Mouse (Mus musculus) urinary bladder, postnatal 36 days (tissue): ENCODE measurements around the gene Cachd1.

ENCODE experiments used
- DNase-seq, 2 experiments: peaks; one replicate each; pipeline ENCODE4 v3.0.0; 2022; ENCODE audit warnings: low spot score in 2 of 2, mixed read lengths in 1 of 2

Gene Cachd1

GRCm38 (mm10) chr4:101062146-101062545, 285.7 kb downstream of the Cachd1 start:
- DNase-seq: no peak

- DNase-seq: no peak
Measured at GRCm38 (mm10) chr4:101066401-101066800, 289.9 kb downstream of the Cachd1 start.

GRCm38 (mm10) chr4:101068786-101069153, 292.3 kb downstream of the Cachd1 start, which contains the start of gene Raver2:
Gene Raver2 (plus strand): TSS chr4:101068983.
- DNase-seq: peak; percentile 25 to 30

GRCm38 (mm10) chr4:101069154-101069971, 292.9 kb downstream of the Cachd1 start:
- peak; percentile 18 to 21 for DNase-seq

- no peak for DNase-seq
Measured at GRCm38 (mm10) chr4:101071570-101071969, 295.1 kb downstream of the Cachd1 start.

GRCm38 (mm10) chr4:101076425-101076824, 299.9 kb downstream of the Cachd1 start:
- no peak for DNase-seq
